Mouse (Mus musculus) G1E (cell line): ENCODE data around the gene Med12.

Source experiments
- CTCF ChIP-seq: IDR thresholded peaks from 2 replicates; pipeline ENCODE4 v1.5.1; 2012; ENCODE audit warnings: low read depth, low read length, inconsistent platforms, mixed read lengths
- GATA1 ChIP-seq: IDR thresholded peaks from 2 replicates; pipeline ENCODE4 v1.6.1; 2012; ENCODE audit warnings: borderline replicate concordance, low read length, inconsistent platforms, mixed read lengths
- GATA2 ChIP-seq: IDR thresholded peaks from 2 replicates; pipeline ENCODE4 v1.6.1; 2012; ENCODE audit warnings: low read depth, low read length, inconsistent platforms, borderline replicate concordance

DNA sequence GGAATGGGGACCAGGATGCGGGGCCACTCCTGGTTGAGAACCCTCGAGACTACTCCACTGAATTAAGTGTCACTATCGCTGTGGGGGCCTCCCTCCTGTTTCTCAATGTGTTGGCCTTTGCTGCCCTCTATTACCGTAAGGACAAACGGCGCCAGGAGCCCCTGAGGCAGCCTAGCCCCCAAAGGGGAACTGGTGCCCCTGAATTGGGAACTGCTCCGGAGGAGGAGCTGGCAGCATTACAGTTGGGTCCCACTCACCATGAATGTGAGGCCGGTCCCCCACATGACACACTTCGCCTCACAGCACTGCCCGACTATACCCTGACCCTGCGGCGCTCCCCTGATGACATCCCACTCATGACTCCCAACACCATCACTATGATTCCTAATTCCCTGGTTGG, 45.9 kb downstream of the Med12 start:
- TF ChIP-seq CTCF (no peak), GATA1 (no peak), GATA2 (no peak)
